Mouse (Mus musculus) olfactory bulb, adult 2 months (tissue): Measurements from ENCODE around the gene Antxr2.

ENCODE experiments used
- CTCF ChIP-seq: fragments of 200-500 bp; IDR thresholded peaks from 2 replicates; pipeline ENCODE4 v1.5.1; 2012; ENCODE audit warnings: low read depth, mild to moderate bottlenecking, low read length, moderate library complexity; ENCODE audit not compliant: insufficient read depth
- POLR2A ChIP-seq: fragments of 200-500 bp; IDR thresholded peaks from 2 replicates; pipeline ENCODE4 v1.6.1; 2012; ENCODE audit warnings: mild to moderate bottlenecking, low read depth, low read length, moderate library complexity; ENCODE audit not compliant: insufficient read depth

GRCm38 (mm10) chr5:97839924-97840279 lies 190.9 kb downstream of the Antxr2 start:
- TF ChIP-seq POLR2A (no peak), CTCF (no peak)
